18 mouse cellular contexts compared by ENCODE assay signal in genomic region chr1:91077980-91078379, GRCm38 (mm10).
A peak's percentile ranks its signal among the peaks of the same experiment; 100 is the strongest.
DNase-seq lines count a peak whose midpoint lies in the region; ATAC-seq and TF ChIP-seq lines count a peak whose summit lies in the region.
"Had no signal": no experiment of that assay in that cellular context is flagged by ENCODE, and none has a peak within 500 bp of the region (broad histone marks: within the 10 kb centered on the region; RNA-seq: fewer than 3 reads in every experiment).

No protein-coding gene starts in this region.

- peaks cover 9% of the 10 kb centered on the region; the same call in 1 of the 2 replicates for H3K36me3 ChIP-seq in heart, embryonic 15.5 days
- no peaks in the 10 kb centered on the region for H3K36me3 ChIP-seq in lung, embryonic 15.5 days
- H3K36me3 ChIP-seq in stomach, embryonic 15.5 days = no peaks in the 10 kb centered on the region
- H3K36me3 ChIP-seq in forebrain, embryonic 14.5 days (ENCODE audit: control insufficient read depth, insufficient read depth, low read length) = no peaks in the 10 kb centered on the region
- H3K36me3 ChIP-seq: hindbrain, embryonic 15.5 days; intestine, embryonic 15.5 days; kidney, embryonic 15.5 days had no signal

- no peak for DNase-seq in gastrocnemius, adult 2 months
- no peak for DNase-seq in gastrocnemius, postnatal 10 days
- DNase-seq in heart, postnatal 25 days (ENCODE audit: low spot score) = no peak
- DNase-seq in lung, adult 18-20 months = no peak
- no peak for DNase-seq in forebrain, embryonic 14.5 days (ENCODE audit: low spot score)
- DNase-seq: cerebellum, adult 8-10 months; forebrain, postnatal 0 days; liver; midbrain, embryonic 14.5 days; thymus, adult 18-20 months; thymus, postnatal 4 days had no signal

- H3K4me1 ChIP-seq in heart, embryonic 15.5 days (replicated peaks) = peaks cover 74% of the 10 kb centered on the region
- H3K4me1 ChIP-seq in lung, embryonic 15.5 days = peaks cover 34% of the 10 kb centered on the region
- peaks cover 15% of the 10 kb centered on the region for H3K4me1 ChIP-seq in stomach, embryonic 15.5 days
- H3K4me1 ChIP-seq in forebrain, embryonic 14.5 days (ENCODE audit: control insufficient read depth, insufficient read depth, low read length) = no peaks in the 10 kb centered on the region

- H3K9ac ChIP-seq in heart, embryonic 15.5 days = no peak overlapping the region
- H3K9ac ChIP-seq in lung, embryonic 15.5 days = no peak overlapping the region
- H3K9ac ChIP-seq in stomach, embryonic 15.5 days = no peak overlapping the region
- no peak overlapping the region for H3K9ac ChIP-seq in forebrain, embryonic 14.5 days (ENCODE audit: low read length)
- H3K9ac ChIP-seq: forebrain, postnatal 0 days; hindbrain, embryonic 15.5 days; intestine, embryonic 15.5 days; kidney, embryonic 15.5 days had no signal

- no peak overlapping the region for H3K4me2 ChIP-seq in heart, embryonic 15.5 days
- H3K4me2 ChIP-seq in lung, embryonic 15.5 days = peak overlapping the region; percentile 28
- no peak overlapping the region for H3K4me2 ChIP-seq in stomach, embryonic 15.5 days
- no peak overlapping the region for H3K4me2 ChIP-seq in forebrain, embryonic 14.5 days (ENCODE audit: low read length)
- H3K4me2 ChIP-seq: hindbrain, embryonic 15.5 days; intestine, embryonic 15.5 days; kidney, embryonic 15.5 days had no signal

- intact Hi-C loops in gastrocnemius, adult 2 months (cut with DNase I) = no loop called here
- intact Hi-C loops in heart, postnatal 25 days (cut with DNase I) = no loop called here

- H3K27me3 ChIP-seq in heart, embryonic 15.5 days = no peaks in the 10 kb centered on the region
- no peaks in the 10 kb centered on the region for H3K27me3 ChIP-seq in lung, embryonic 15.5 days
- no peaks in the 10 kb centered on the region for H3K27me3 ChIP-seq in stomach, embryonic 15.5 days (replicated peaks)
- no peaks in the 10 kb centered on the region for H3K27me3 ChIP-seq in forebrain, embryonic 14.5 days (replicated peaks; ENCODE audit: control insufficient read depth, insufficient read depth, low read length)
- H3K27me3 ChIP-seq: hindbrain, embryonic 15.5 days; intestine, embryonic 15.5 days; kidney, embryonic 15.5 days; megakaryocyte, embryonic 14.5 days had no signal

- no peak overlapping the region for H3K4me3 ChIP-seq in gastrocnemius, adult 2 months
- no peak overlapping the region for H3K4me3 ChIP-seq in heart, embryonic 15.5 days
- H3K4me3 ChIP-seq in lung, embryonic 15.5 days = no peak overlapping the region
- no peak overlapping the region for H3K4me3 ChIP-seq in stomach, embryonic 15.5 days (replicated peaks)
- H3K4me3 ChIP-seq in forebrain, embryonic 14.5 days (ENCODE audit: low read depth, low read length) = no peak overlapping the region
- H3K4me3 ChIP-seq: hindbrain, embryonic 15.5 days; intestine, embryonic 15.5 days; kidney, embryonic 15.5 days; megakaryocyte, embryonic 14.5 days had no signal

- H3K27ac ChIP-seq in gastrocnemius, adult 2 months = peak overlapping the region; percentile 95
- peak overlapping the region; percentile 79 for H3K27ac ChIP-seq in heart, embryonic 15.5 days
- peak overlapping the region; percentile 72 for H3K27ac ChIP-seq in lung, embryonic 15.5 days
- H3K27ac ChIP-seq in stomach, embryonic 15.5 days = peak overlapping the region; percentile 51; the same call in 1 of the 2 replicates
- H3K27ac ChIP-seq in forebrain, embryonic 14.5 days (ENCODE audit: low read depth, low read length) = no peak overlapping the region
- H3K27ac ChIP-seq: hindbrain, embryonic 15.5 days had no signal

- ATAC-seq in heart, embryonic 15.5 days (replicated peaks; ENCODE audit: insufficient number of reproducible peaks, insufficient read depth, low FRiP score, low read depth) = no peak
- ATAC-seq in lung, embryonic 15.5 days (ENCODE audit: borderline replicate concordance, extremely low read depth, low FRiP score, low TSS enrichment) = no peak
- no peak for ATAC-seq in stomach, embryonic 15.5 days (ENCODE audit: insufficient read depth, low FRiP score, low read depth)
- ATAC-seq in forebrain, embryonic 14.5 days = no peak
- ATAC-seq: forebrain, postnatal 0 days; intestine, embryonic 15.5 days had no signal

- TF ChIP-seq CTCF in gastrocnemius, adult 2 months (IDR thresholded peaks at IDR 0.05) = no peak

- no peaks in the 10 kb centered on the region for H3K9me3 ChIP-seq in heart, embryonic 15.5 days (replicated peaks)
- no peaks in the 10 kb centered on the region for H3K9me3 ChIP-seq in lung, embryonic 15.5 days
- H3K9me3 ChIP-seq in stomach, embryonic 15.5 days = no peaks in the 10 kb centered on the region
- H3K9me3 ChIP-seq in forebrain, embryonic 14.5 days (replicated peaks; ENCODE audit: control insufficient read depth, low read length) = no peaks in the 10 kb centered on the region
- H3K9me3 ChIP-seq: hindbrain, embryonic 15.5 days; intestine, embryonic 15.5 days; kidney, embryonic 15.5 days; megakaryocyte, embryonic 14.5 days had no signal

- 61% methylated on average over 8 of the region's 8 CpGs for WGBS in heart, embryonic 15.5 days
- 64% methylated on average over 8 of the region's 8 CpGs for WGBS in lung, embryonic 15.5 days
- 79% methylated on average over 8 of the region's 8 CpGs for WGBS in stomach, embryonic 15.5 days
- 88% methylated on average over 8 of the region's 8 CpGs for WGBS in forebrain, embryonic 14.5 days
